Mouse (Mus musculus) spleen, adult 2 months (tissue): ENCODE measurements around the gene Faap20. TPM values are rescaled to one million over a fixed set of nuclear protein-coding genes. Genes with fewer than 3 reads are reported as not detected.

ENCODE experiments used
- DNase-seq, 2 experiments: peaks; one replicate each; pipeline versions ENCODE4 v3.0.0 to v3.0.0-alpha.2; 2012 to 2021; ENCODE audit warnings: low spot score in 2 of 2, low read depth in 1 of 2
- H3K27ac ChIP-seq: fragments of 200-500 bp; 2 replicates; pipeline ENCODE4 v1.5.1; 2012; ENCODE audit warnings: low read length, inconsistent platforms; ENCODE audit not compliant: insufficient read depth
- H3K27me3 ChIP-seq: fragments of 200-500 bp; 2 replicates; pipeline ENCODE4 v1.6.1; 2012; ENCODE audit warnings: mild to moderate bottlenecking, moderate library complexity, low read length, inconsistent platforms; ENCODE audit not compliant: control insufficient read depth, insufficient read depth
- H3K36me3 ChIP-seq: fragments of 200-500 bp; 2 replicates; pipeline ENCODE4 v1.6.1; 2012; ENCODE audit warnings: mild to moderate bottlenecking, low read length, inconsistent platforms; ENCODE audit not compliant: control insufficient read depth, insufficient read depth
- H3K4me1 ChIP-seq: fragments of 200-500 bp; 2 replicates; pipeline ENCODE4 v1.6.1; 2011; ENCODE audit warnings: inconsistent platforms; ENCODE audit not compliant: control insufficient read depth, insufficient read depth, insufficient read length
- H3K4me3 ChIP-seq: fragments of 200-500 bp; 2 replicates; pipeline ENCODE4 v1.5.1; 2011; ENCODE audit warnings: mild to moderate bottlenecking, inconsistent platforms; ENCODE audit not compliant: insufficient read depth, insufficient read length; ENCODE audit errors: extremely low read depth
- CTCF ChIP-seq: fragments of 200-500 bp; IDR thresholded peaks from 2 replicates; pipeline ENCODE4 v1.5.1; 2011; ENCODE audit warnings: mild to moderate bottlenecking, inconsistent platforms; ENCODE audit not compliant: insufficient read depth, insufficient read length, insufficient replicate concordance; ENCODE audit errors: extremely low read depth
- POLR2A ChIP-seq: fragments of 200-500 bp; IDR thresholded peaks from 2 replicates; pipeline ENCODE4 v1.6.1; 2011; ENCODE audit warnings: low read depth, low read length, inconsistent platforms
- WGBS: fragments of 180-500 bp; shearing (Covaris S2); methylation state at CpG from one replicate; pipeline ENCODE4 v1.1.7; 2018; 5-methylcytosine and 5-hydroxymethylcytosine counted together
- polyA plus RNA-seq: library from polyadenylated mRNA; depleted of rRNA; stranded (reverse); fragments of >200 nt; gene quantifications from 2 replicates; pipeline ENCODE4 v1.2.3, GENCODE M21; 2012; rRNA removed

Faap20 gene
- polyA plus RNA-seq, 1 experiment: 43.2 TPM

DNA sequence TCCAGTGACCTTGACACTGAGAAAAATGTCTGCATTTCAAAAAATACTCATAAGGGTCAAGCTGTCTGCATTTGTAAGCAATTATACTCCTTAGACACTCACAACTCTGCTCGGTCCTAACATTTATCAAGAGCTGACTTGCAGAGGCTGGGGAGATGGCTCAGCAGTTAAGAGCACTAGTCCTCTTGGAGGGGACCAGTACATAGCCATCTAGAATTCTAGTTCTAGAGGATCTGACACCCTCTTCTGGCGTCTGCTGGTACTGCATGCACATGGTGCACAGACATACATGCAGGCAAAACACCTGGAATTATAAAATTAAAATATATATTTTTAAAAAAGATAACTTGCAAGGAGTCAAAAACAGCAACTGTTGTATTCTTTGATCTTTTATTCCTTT lies 47.5 kb downstream of the Faap20 start:
- no peaks in the 10 kb centered on the region for H3K36me3 ChIP-seq
- no peaks in the 10 kb centered on the region for H3K4me1 ChIP-seq
- no peak overlapping the region for H3K27ac ChIP-seq
- DNase-seq: no peak
- WGBS: 58% methylated on average over 2 of the region's 2 CpGs
- H3K27me3 ChIP-seq: no peaks in the 10 kb centered on the region
- no peak for TF ChIP-seq CTCF
- no peak for TF ChIP-seq POLR2A
- H3K4me3 ChIP-seq: no peak overlapping the region

DNA sequence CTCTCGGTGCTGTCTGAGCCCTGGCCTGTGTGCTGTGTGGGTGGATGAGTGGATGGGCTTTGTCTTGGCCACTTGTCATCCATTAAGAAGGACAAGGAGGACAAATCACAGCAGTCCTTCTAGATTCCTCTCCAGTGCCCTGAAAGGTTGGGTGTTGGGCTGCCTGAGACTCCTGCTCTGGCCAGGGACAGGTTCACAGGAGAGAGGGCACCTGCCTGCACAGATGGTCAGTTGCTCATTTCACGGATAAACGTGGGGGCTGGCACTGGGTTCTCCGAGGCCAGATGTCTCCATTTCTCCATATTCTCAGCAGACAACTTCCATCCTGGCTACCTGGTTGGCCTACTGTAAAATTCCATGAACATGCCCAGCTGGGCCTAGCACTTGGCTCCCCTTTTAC lies 49.2 kb downstream of the Faap20 start:
- H3K4me3 ChIP-seq: no peak overlapping the region
- H3K27me3 ChIP-seq: no peaks in the 10 kb centered on the region
- TF ChIP-seq POLR2A: no peak
- TF ChIP-seq CTCF: no peak
- WGBS: 87% methylated on average over 4 of the region's 4 CpGs
- H3K27ac ChIP-seq: no peak overlapping the region
- H3K36me3 ChIP-seq: no peaks in the 10 kb centered on the region
- no peak for DNase-seq
- H3K4me1 ChIP-seq: no peaks in the 10 kb centered on the region

DNA sequence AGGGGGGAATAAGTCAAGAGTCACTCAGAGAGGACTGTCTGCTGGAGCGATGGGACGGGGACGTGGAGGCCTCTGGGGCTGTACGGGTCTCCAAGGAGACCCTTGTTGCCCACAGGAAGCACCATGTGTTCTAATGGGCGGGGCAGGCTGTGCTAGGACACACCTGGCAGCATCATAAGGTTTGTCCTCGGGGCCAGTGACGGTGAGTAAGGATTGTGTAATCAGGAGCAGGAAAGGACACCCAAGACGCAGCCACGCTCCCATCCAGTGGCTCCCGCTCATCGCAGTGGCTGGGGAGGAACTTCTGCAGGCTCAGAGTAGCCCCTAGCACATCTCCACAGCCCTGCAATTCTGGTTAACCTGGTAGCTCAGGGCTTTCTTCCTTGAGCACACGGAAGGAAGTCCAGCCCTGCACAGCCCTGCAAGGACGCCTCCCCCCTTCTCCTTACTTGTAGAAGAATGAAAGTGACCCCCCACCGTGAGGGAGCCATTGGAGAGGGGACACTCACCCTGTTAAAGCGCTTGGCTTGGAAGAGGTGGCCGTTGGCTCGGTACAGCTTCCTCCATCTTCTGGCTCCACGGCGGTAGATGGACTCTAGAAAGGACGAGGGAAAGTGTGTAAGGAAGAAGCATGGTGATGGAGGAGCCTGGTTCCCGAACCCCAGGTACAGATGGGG lies 51.0 kb downstream of the Faap20 start:
- H3K27me3 ChIP-seq: no peaks in the 10 kb centered on the region

DNA sequence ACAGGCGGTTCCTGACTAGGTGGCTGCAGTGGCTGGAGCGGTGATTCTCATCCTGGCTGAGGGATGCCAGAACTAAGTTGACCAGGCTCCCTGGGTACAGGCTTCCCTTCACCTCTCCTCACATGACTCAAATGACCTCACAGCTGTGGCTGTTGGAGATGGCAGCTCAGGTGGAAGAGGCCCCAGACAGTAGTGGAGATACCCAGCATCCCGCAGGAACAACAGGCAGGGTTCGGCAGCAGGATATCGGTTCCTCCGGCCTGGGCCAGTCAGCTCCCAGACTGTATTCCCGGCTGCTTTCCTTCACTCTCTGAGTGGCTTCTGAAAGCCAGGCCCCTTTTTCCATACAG lies 51.5 kb downstream of the Faap20 start:
- TF ChIP-seq CTCF (no peak), POLR2A (no peak)
- no peak for DNase-seq
- Histone ChIP-seq H3K27ac (no peak overlapping the region), H3K27me3 (no peaks in the 10 kb centered on the region), H3K4me1 (peaks cover 3% of the 10 kb centered on the region; the same call in 1 of the 2 replicates), H3K4me3 (no peak overlapping the region), H3K36me3 (no peaks in the 10 kb centered on the region)
- 94% methylated on average over 7 of the region's 7 CpGs for WGBS

More for the DNA sequence above, 51.0 kb downstream of the Faap20 start:
- DNase-seq: no peak
- 71% methylated on average over 21 of the region's 21 CpGs for WGBS
- no peaks in the 10 kb centered on the region for H3K4me1 ChIP-seq
- TF ChIP-seq CTCF (no peak), POLR2A (no peak)
- H3K27ac ChIP-seq: no peak overlapping the region
- no peaks in the 10 kb centered on the region for H3K36me3 ChIP-seq
- no peak overlapping the region for H3K4me3 ChIP-seq

DNA sequence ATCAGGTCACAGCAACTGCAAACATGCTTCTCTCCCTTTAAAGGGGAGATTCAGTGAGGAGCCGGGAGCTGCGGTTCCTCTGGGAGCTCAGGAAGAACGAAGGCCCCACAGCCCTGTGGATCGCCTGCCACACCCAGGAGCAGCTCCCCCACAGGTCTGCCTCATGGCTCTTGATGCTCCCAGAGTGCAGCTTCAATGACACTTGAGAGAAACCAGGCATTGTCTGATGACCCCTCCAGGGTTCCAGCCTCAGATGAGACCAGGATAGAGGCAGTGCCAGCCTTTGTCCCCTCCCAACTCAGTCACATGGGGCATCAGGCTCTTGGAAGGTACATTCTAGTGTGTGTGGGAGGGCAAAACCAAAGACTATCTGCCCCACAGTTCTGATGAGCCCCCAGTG lies 52.4 kb downstream of the Faap20 start:
- TF ChIP-seq CTCF (no peak), POLR2A (no peak)
- Histone ChIP-seq H3K4me1 (peaks cover 10% of the 10 kb centered on the region; the same call in 1 of the 2 replicates), H3K27me3 (no peaks in the 10 kb centered on the region)

GRCm38 (mm10) chr4:155304508-155305096 lies 55.0 kb downstream of the Faap20 start:
- DNase-seq: no peak
- Histone ChIP-seq H3K27ac (no peak overlapping the region), H3K27me3 (no peaks in the 10 kb centered on the region), H3K36me3 (no peaks in the 10 kb centered on the region), H3K4me1 (peaks cover 14% of the 10 kb centered on the region; the same call in 1 of the 2 replicates), H3K4me3 (no peak overlapping the region)
- 73% methylated on average over 7 of the region's 7 CpGs for WGBS
- TF ChIP-seq POLR2A (no peak), CTCF (no peak)

More for the DNA sequence above, 52.4 kb downstream of the Faap20 start:
- H3K27ac ChIP-seq: no peak overlapping the region
- H3K36me3 ChIP-seq: no peaks in the 10 kb centered on the region
- DNase-seq: no peak
- H3K4me3 ChIP-seq: no peak overlapping the region
- 75% methylated on average over 4 of the region's 4 CpGs for WGBS

DNA sequence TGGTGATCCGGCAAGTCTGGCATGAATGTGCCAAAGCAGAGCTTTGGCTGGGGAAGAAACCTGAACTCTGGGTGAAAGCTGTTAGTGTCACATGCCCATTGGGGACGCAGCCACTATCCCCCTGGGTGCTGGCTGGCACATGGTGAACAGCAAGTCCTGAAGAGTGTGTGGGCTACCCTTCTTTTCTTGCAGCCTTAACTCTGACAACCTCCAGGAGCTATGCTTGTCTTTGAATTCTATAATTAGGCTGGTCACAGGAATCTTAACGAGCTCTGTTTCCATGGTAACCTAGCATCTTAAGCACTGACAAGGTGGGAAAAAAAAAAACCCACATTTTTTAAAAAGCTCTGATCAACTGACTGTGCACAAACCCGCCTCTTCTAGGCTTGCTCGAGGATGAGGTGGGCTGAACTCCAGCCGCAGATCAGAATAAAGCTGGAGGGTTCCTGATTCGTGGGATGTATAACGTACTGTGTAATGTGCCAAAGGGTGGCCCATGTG lies 56.0 kb downstream of the Faap20 start:
- no peak for DNase-seq
- Histone ChIP-seq H3K27me3 (no peaks in the 10 kb centered on the region), H3K36me3 (no peaks in the 10 kb centered on the region), H3K27ac (no peak overlapping the region), H3K4me1 (peaks cover 14% of the 10 kb centered on the region; the same call in 1 of the 2 replicates), H3K4me3 (no peak overlapping the region)
- TF ChIP-seq POLR2A: no peak
- no peak for TF ChIP-seq CTCF
- WGBS: 67% methylated on average over 8 of the region's 8 CpGs

Other genes with a start within 250 kb of the Faap20 start
- gene Plch2, start 193.0 kb upstream of the Faap20 start, polyA plus RNA-seq: 0.20 and 0.29 TPM in 2 replicates
- 14.3 and 14.4 TPM in 2 replicates for gene Pex10, start 182.8 kb upstream of the Faap20 start, polyA plus RNA-seq
- 37.7 and 44.1 TPM in 2 replicates for gene Rer1, start 163.4 kb upstream of the Faap20 start, polyA plus RNA-seq
- 3.6 and 3.7 TPM in 2 replicates for gene Morn1, start 163.2 kb upstream of the Faap20 start, polyA plus RNA-seq
- 32.2 and 40.6 TPM in 2 replicates for gene Ski, start 27.2 kb upstream of the Faap20 start, polyA plus RNA-seq
- 2.9 and 3.0 TPM in 2 replicates for gene Prkcz, start 111.6 kb downstream of the Faap20 start, polyA plus RNA-seq
- gene Gabrd, start 148.3 kb downstream of the Faap20 start, polyA plus RNA-seq: 0.02 and 0.22 TPM in 2 replicates
- gene Cfap74, start 159.4 kb downstream of the Faap20 start, polyA plus RNA-seq: 0.13 and 0.72 TPM in 2 replicates
- 0.26 and 0.28 TPM in 2 replicates for gene Tmem52, start 219.3 kb downstream of the Faap20 start, polyA plus RNA-seq
- 325 and 341 TPM in 2 replicates for gene Gnb1, start 241.6 kb downstream of the Faap20 start, polyA plus RNA-seq